28 mouse cellular contexts compared by ENCODE assay signal in the genomic region with DNA sequence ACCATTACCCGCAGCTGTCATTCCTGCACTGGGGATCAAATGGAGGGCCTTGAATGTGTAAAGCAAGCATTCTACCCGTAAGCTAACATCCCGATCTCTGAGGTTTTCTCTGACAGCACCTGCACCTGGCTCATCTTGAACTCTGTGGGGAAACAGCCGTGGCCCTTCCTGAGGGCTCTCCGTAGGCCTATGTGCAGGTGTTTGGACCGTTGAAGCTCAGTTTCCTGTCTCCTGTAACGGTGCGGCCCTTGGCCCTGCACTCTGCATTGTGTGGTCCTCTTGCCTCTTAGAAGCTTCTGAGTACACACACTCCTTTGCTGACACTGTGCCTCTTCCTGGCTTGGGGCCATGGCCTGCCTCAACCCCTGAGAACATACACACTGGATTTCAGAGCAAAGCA. TPM values are rescaled to one million over a fixed set of nuclear protein-coding genes. Genes with fewer than 3 reads are reported as not detected.
DNase-seq lines count a peak whose midpoint lies in the region; ATAC-seq lines count a peak whose summit lies in the region.
"Had no signal": no experiment of that assay in that cellular context is flagged by ENCODE, and none has a peak within 500 bp of the region (broad histone marks: within the 10 kb centered on the region; RNA-seq: fewer than 3 reads in every experiment).

No protein-coding gene starts in this region.

- H3K4me2 ChIP-seq in heart, embryonic 16.5 days (ENCODE audit: low read depth, low read length): no peak overlapping the region
- H3K4me2 ChIP-seq: embryonic facial prominence, embryonic 13.5 days; hindbrain, embryonic 13.5 days; limb, embryonic 13.5 days; neural tube, embryonic 13.5 days had no signal

- no peak overlapping the region for H3K9ac ChIP-seq in heart, embryonic 16.5 days (ENCODE audit: low read length)
- H3K9ac ChIP-seq: embryonic facial prominence, embryonic 13.5 days; forebrain, postnatal 0 days; hindbrain, embryonic 13.5 days; limb, embryonic 13.5 days; liver, embryonic 14.5 days; neural tube, embryonic 13.5 days had no signal

- H3K9me3 ChIP-seq in heart, embryonic 16.5 days (replicated peaks; ENCODE audit: control insufficient read depth, low read length): no peaks in the 10 kb centered on the region
- H3K9me3 ChIP-seq: embryonic facial prominence, embryonic 13.5 days; hindbrain, embryonic 13.5 days; limb, embryonic 13.5 days; megakaryocyte, embryonic 14.5 days; neural tube, embryonic 13.5 days had no signal

- DNase-seq in heart, postnatal 36 days: no peak
- DNase-seq in B cell, adult 2 months: peak; percentile 24 to 34
- DNase-seq in thymus, postnatal 25 days: peak; percentile 88
- DNase-seq in ovary, postnatal 14 days (ENCODE audit: low spot score): no peak
- DNase-seq: cerebellum, adult 9-10 months; forebrain, postnatal 0 days; gastrocnemius, postnatal 10 days; heart, adult 2 months; heart, postnatal 14 days; kidney, adult 2 months; kidney, postnatal 10 days; lung, postnatal 10 days; midbrain, embryonic 14.5 days had no signal

- peak; percentile 61 for ATAC-seq in heart, embryonic 16.5 days (replicated peaks; ENCODE audit: extremely low read depth, insufficient read depth, low FRiP score)
- ATAC-seq in erythroblast, adult 5-6 weeks (replicated peaks; ENCODE audit: low FRiP score, poor library complexity, severe bottlenecking): no peak
- ATAC-seq: activated CD4-positive, CD25-positive, alpha-beta regulatory T cell, adult 4 months; forebrain, postnatal 0 days; inflammation-experienced regulatory T-cells, adult 6 months; Patski had no signal

- 74% methylated on average over 8 of the region's 8 CpGs for WGBS in heart, embryonic 16.5 days

- peak overlapping the region; percentile 67 for H3K27ac ChIP-seq in heart, embryonic 16.5 days (ENCODE audit: low read length)
- H3K27ac ChIP-seq in brown adipose tissue, adult 24 weeks (replicated peaks; ENCODE audit: low read depth, low read length): 0 out of 2 replicates have a peak overlapping the region, but pooled peaks have one; percentile 18
- H3K27ac ChIP-seq: embryonic facial prominence, embryonic 13.5 days; heart, adult 2 months; hindbrain, embryonic 13.5 days; limb, embryonic 13.5 days; liver, embryonic 14.5 days; neural tube, embryonic 13.5 days had no signal

- H3K27me3 ChIP-seq in heart, embryonic 16.5 days (ENCODE audit: control insufficient read depth, insufficient read depth, low read length): no peaks in the 10 kb centered on the region
- H3K27me3 ChIP-seq: embryonic facial prominence, embryonic 13.5 days; limb, embryonic 13.5 days; neural tube, embryonic 13.5 days; Patski had no signal

- intact Hi-C loops in heart, postnatal 36 days (cut with DNase I): no loop called here

- H3K36me3 ChIP-seq in heart, embryonic 16.5 days (ENCODE audit: control insufficient read depth, insufficient read depth): no peaks in the 10 kb centered on the region
- H3K36me3 ChIP-seq: embryonic facial prominence, embryonic 13.5 days; hindbrain, embryonic 13.5 days; limb, embryonic 13.5 days; neural tube, embryonic 13.5 days had no signal

- no peak overlapping the region for H3K4me3 ChIP-seq in heart, embryonic 16.5 days (ENCODE audit: low read length)
- H3K4me3 ChIP-seq in brown adipose tissue, adult 24 weeks (ENCODE audit: insufficient read depth, low read depth, low read length): no peak overlapping the region
- H3K4me3 ChIP-seq: embryonic facial prominence, embryonic 13.5 days; heart, adult 2 months; hindbrain, embryonic 13.5 days; limb, embryonic 13.5 days; megakaryocyte, embryonic 14.5 days; neural tube, embryonic 13.5 days had no signal

- H3K4me1 ChIP-seq in heart, embryonic 16.5 days (ENCODE audit: control insufficient read depth, insufficient read depth, low read length): peaks cover 5% of the 10 kb centered on the region
- H3K4me1 ChIP-seq in brown adipose tissue, adult 24 weeks (ENCODE audit: control insufficient read depth, insufficient read depth, insufficient read length, low read length): peaks cover 12% of the 10 kb centered on the region
- H3K4me1 ChIP-seq: embryonic facial prominence, embryonic 13.5 days; hindbrain, embryonic 13.5 days; neural tube, embryonic 13.5 days had no signal

RNA-seq across cellular contexts. Expression of gene Gm525, which starts 4.0 kb away (rescaled TPM):
- polyA plus RNA-seq in heart, embryonic 16.5 days (2015; fragmentation: Nextera tagmentation; extraction: Ambion mirVana): 4.7 and 9.1 TPM in 2 replicates
- not detected for total RNA-seq in heart, postnatal 36 days (2021)
- polyA plus RNA-seq in brown adipose tissue, adult 24 weeks (2012; ENCODE audit: insufficient read depth, insufficient read length, missing spikeins): not detected in 2 replicates
- total RNA-seq in erythroblast, adult 5-6 weeks (2015; ENCODE audit: low replicate concordance): not detected in 2 replicates
- total RNA-seq in erythroblast, adult 5-6 weeks (2017; ENCODE audit: low replicate concordance): not detected in 2 replicates
- total RNA-seq: forebrain, postnatal 0 days; gastrocnemius, postnatal 10 days; heart, adult 2 months; heart, postnatal 14 days; layer of hippocampus, adult 18-20 months; layer of hippocampus, postnatal 25 days; left cerebral cortex, postnatal 14 days had no signal
- polyA plus RNA-seq: activated CD4-positive, CD25-positive, alpha-beta regulatory T cell, adult 4 months; hindbrain, embryonic 13.5 days; inflammation-experienced regulatory T-cells, adult 6 months; liver, embryonic 14.5 days; midbrain, embryonic 14.5 days; neural tube, embryonic 13.5 days; Patski had no signal

RNA-seq across cellular contexts. Expression of gene Dgke, which starts 11.0 kb away (rescaled TPM):
- 7.8 and 8.7 TPM in 2 replicates for polyA plus RNA-seq in heart, embryonic 16.5 days (2015; fragmentation: Nextera tagmentation; extraction: Ambion mirVana)
- 10 to 100 TPM in 1 of 2 experiments, 1 to 10 TPM in 1; 10.0 to 14.3 TPM for total RNA-seq in heart, postnatal 36 days (2021)
- 3.0 and 3.2 TPM in 2 replicates for polyA plus RNA-seq in brown adipose tissue, adult 24 weeks (2012; ENCODE audit: insufficient read depth, insufficient read length, missing spikeins)
- total RNA-seq in erythroblast, adult 5-6 weeks (2015; ENCODE audit: low replicate concordance): not detected in 2 replicates
- total RNA-seq in erythroblast, adult 5-6 weeks (2017; ENCODE audit: low replicate concordance): 0.70 and 1.8 TPM in 2 replicates

Comparison
In these comparisons a context has a peak if more than half of its experiments do, and no peak if none do; other contexts are left out.
1. DNase-seq: peak in B cell, adult 2 months (2 of 2) and thymus, postnatal 25 days (single experiment); none in heart, postnatal 36 days (0 of 2) and ovary, postnatal 14 days (single experiment).